Mouse (Mus musculus) kidney, embryonic 14.5 days (tissue): Measurements from ENCODE around the gene Zfp91. TPM values are rescaled to one million over a fixed set of nuclear protein-coding genes. Genes with fewer than 3 reads are reported as not detected.

Experiments
- ATAC-seq: fragments of 200-750 bp; cut with Nextera tagmentation; 2 replicates; pipeline ENCODE4 v1.8.0; 2017; ENCODE audit warnings: moderate number of reproducible peaks, mild to moderate bottlenecking, moderate TSS enrichment, moderate library complexity; ENCODE audit not compliant: low FRiP score, low TSS enrichment
- H3K27ac ChIP-seq: fragments of 300-500 bp; sonication (generic); 2 replicates; pipeline ENCODE4 v1.5.1; 2014; ENCODE audit warnings: low read depth, mild to moderate bottlenecking, low read length, moderate library complexity, mixed read lengths
- H3K27me3 ChIP-seq: fragments of 300-500 bp; sonication (generic); 2 replicates; pipeline ENCODE4 v1.6.1; 2014; ENCODE audit warnings: mild to moderate bottlenecking, low read length; ENCODE audit not compliant: control insufficient read depth, insufficient read depth
- H3K36me3 ChIP-seq: fragments of 300-500 bp; sonication (generic); 2 replicates; pipeline ENCODE4 v1.6.1; 2014; ENCODE audit warnings: low read length, mixed read lengths; ENCODE audit not compliant: control insufficient read depth, insufficient read depth
- H3K4me1 ChIP-seq: fragments of 300-500 bp; sonication (generic); 2 replicates; pipeline ENCODE4 v1.6.1; 2014; ENCODE audit warnings: low read length, mixed read lengths; ENCODE audit not compliant: control insufficient read depth, insufficient read depth
- H3K4me2 ChIP-seq: fragments of 300-500 bp; sonication (generic); replicated peaks from 2 replicates; pipeline ENCODE4 v1.6.1; 2014; ENCODE audit warnings: low read depth, mild to moderate bottlenecking, low read length
- H3K4me3 ChIP-seq: fragments of 300-500 bp; sonication (generic); 2 replicates; pipeline ENCODE4 v1.5.1; 2014; ENCODE audit warnings: mild to moderate bottlenecking, low read length
- H3K9ac ChIP-seq: fragments of 300-500 bp; sonication (generic); 2 replicates; pipeline ENCODE4 v1.6.1; 2014; ENCODE audit warnings: low read depth, mild to moderate bottlenecking, low read length, moderate library complexity
- H3K9me3 ChIP-seq: fragments of 300-500 bp; sonication (generic); 2 replicates; pipeline ENCODE4 v1.6.1; 2016; ENCODE audit warnings: low read length; ENCODE audit not compliant: control insufficient read depth
- WGBS: fragments of 180-500 bp; shearing (Covaris S2); extraction: QIAGEN DNeasy Blood & Tissue Kit; methylation state at CpG from one replicate; pipeline ENCODE4 v1.1.7; 2014; 5-methylcytosine and 5-hydroxymethylcytosine counted together
- polyA plus RNA-seq: library from polyadenylated mRNA; unstranded; fragments of >200 nt; fragmentation: Nextera tagmentation; extraction: Ambion mirVana; gene quantifications from 2 replicates; pipeline ENCODE4 v1.2.1, GENCODE M21; 2014

Zfp91 gene
- polyA plus RNA-seq, 1 experiment from 2014 or later = 14.6 TPM

GRCm38 (mm10) chr19:12770888-12771287 is 25.0 kb downstream of the Zfp91 start:
- Histone ChIP-seq H3K9me3 (no peaks in the 10 kb centered on the region), H3K36me3 (peaks cover 61% of the 10 kb centered on the region), H3K9ac (no peak overlapping the region), H3K4me2 (no peak overlapping the region), H3K27me3 (no peaks in the 10 kb centered on the region), H3K4me1 (no peaks in the 10 kb centered on the region), H3K4me3 (no peak overlapping the region), H3K27ac (no peak overlapping the region)
- WGBS = 91% methylated on average over 5 of the region's 5 CpGs
- ATAC-seq = no peak

- Histone ChIP-seq H3K4me1 (no peaks in the 10 kb centered on the region), H3K27me3 (no peaks in the 10 kb centered on the region), H3K9me3 (no peaks in the 10 kb centered on the region), H3K27ac (no peak within 1 kb of the TSS), H3K4me3 (no peak within 1 kb of the TSS), H3K36me3 (peaks cover 53% of the 10 kb centered on the region), H3K9ac (no peak within 1 kb of the TSS), H3K4me2 (no peak within 1 kb of the TSS)
- WGBS = 32% methylated on average over 7 of the region's 7 CpGs
- peak; percentile 43; the same call in 1 of the 2 replicates for ATAC-seq
These were observed 30.6 kb downstream of the Zfp91 start, which contains the start of gene Cntf for GRCm38 (mm10) chr19:12765308-12765707. Gene Cntf, minus strand, starts transcription at chr19:12765632.

GRCm38 (mm10) chr19:12762212-12763130 is 33.5 kb downstream of the Zfp91 start:
- no peaks in the 10 kb centered on the region for H3K9me3 ChIP-seq
- ATAC-seq = no peak
- H3K4me3 ChIP-seq = no peak overlapping the region
- no peak overlapping the region for H3K9ac ChIP-seq
- H3K27ac ChIP-seq = no peak overlapping the region
- no peak overlapping the region for H3K4me2 ChIP-seq
- no peaks in the 10 kb centered on the region for H3K4me1 ChIP-seq
- no peaks in the 10 kb centered on the region for H3K27me3 ChIP-seq
- peaks cover 26% of the 10 kb centered on the region for H3K36me3 ChIP-seq
- 64% methylated on average over 2 of the region's 2 CpGs for WGBS

DNA sequence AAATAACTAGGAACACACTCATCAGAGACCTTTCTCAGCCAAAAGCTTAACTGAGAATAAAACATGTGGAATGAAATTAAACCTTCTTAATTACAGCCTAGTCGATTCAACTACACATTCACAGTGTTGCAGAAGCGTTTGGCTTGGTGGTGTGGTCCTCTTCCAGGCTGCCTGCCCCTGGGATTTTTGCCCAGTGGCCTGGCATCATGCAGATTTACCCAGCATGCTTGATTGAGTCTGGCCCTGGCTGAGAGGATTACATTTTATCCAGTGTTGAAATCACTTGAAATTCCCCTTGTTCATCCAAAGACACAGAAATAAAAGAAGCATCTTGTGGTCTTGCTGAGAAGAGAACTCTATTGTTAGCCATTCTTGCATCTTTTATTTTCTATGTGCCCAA is 36.3 kb downstream of the Zfp91 start:
- Histone ChIP-seq H3K9me3 (no peaks in the 10 kb centered on the region), H3K36me3 (peaks cover 19% of the 10 kb centered on the region), H3K4me2 (no peak overlapping the region), H3K4me3 (no peak overlapping the region), H3K27me3 (no peaks in the 10 kb centered on the region), H3K27ac (no peak overlapping the region), H3K4me1 (no peaks in the 10 kb centered on the region), H3K9ac (no peak overlapping the region)
- WGBS = 86% methylated on average over 2 of the region's 2 CpGs
- no peak for ATAC-seq

DNA sequence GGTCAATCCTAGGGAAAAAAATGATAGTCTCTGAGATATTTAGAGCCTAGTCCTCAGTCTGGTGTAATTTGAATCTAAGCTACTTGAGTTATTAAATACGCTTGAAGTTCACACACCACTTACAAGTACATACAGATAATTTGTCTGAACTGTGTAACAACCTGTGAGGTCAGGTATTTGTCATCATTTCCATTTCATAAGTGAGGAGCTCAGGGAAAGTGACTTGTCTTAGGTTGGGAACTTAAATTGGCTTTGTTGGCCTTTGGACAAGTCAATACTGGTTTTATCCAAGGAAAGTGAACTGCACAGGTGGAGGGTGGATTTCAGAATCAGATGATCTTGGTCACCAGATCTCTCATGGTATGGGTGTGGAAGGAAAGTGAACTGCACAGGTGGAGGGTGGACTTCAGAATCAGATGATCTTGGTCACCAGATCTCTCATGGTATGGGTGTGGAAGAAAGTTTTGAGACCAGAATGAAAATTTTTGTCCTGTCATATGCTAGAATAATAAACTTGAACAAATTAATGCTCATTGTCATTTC is 36.9 kb downstream of the Zfp91 start:
- Histone ChIP-seq H3K4me1 (no peaks in the 10 kb centered on the region), H3K4me3 (no peak overlapping the region), H3K9ac (no peak overlapping the region), H3K4me2 (no peak overlapping the region), H3K27me3 (no peaks in the 10 kb centered on the region), H3K36me3 (peaks cover 15% of the 10 kb centered on the region), H3K27ac (no peak overlapping the region), H3K9me3 (no peaks in the 10 kb centered on the region)
- no peak for ATAC-seq
- WGBS = 93% methylated on average over 1 of the region's 1 CpGs

DNA sequence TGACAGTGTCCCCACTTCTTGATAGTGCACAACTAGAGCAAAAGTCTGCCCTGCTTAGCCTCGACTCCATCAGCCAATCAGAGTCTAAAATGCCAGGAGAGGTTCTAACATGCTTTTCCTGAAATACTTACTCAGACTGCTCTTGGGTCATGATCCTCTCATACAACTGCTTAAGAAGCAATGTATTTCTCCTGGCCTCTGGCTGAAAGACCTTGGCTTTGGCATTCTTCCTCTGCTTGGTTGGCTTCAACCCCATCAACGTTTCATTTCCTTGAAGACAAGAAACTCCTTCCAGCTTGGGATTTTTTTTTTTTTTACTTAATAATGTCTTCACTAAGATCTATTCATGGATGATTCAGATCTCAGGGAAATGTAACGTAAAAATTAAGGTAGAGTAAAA is 39.6 kb downstream of the Zfp91 start:
- Histone ChIP-seq H3K4me3 (no peak overlapping the region), H3K27me3 (no peaks in the 10 kb centered on the region), H3K4me1 (no peaks in the 10 kb centered on the region), H3K27ac (no peak overlapping the region), H3K9me3 (no peaks in the 10 kb centered on the region), H3K36me3 (no peaks in the 10 kb centered on the region), H3K4me2 (no peak overlapping the region), H3K9ac (no peak overlapping the region)
- WGBS = 81% methylated on average over 3 of the region's 3 CpGs
- ATAC-seq = no peak

- Histone ChIP-seq H3K27ac (no peak overlapping the region), H3K4me1 (no peaks in the 10 kb centered on the region), H3K9ac (no peak overlapping the region), H3K36me3 (no peaks in the 10 kb centered on the region), H3K9me3 (no peaks in the 10 kb centered on the region), H3K4me3 (no peak overlapping the region), H3K4me2 (no peak overlapping the region), H3K27me3 (no peaks in the 10 kb centered on the region)
- 91% methylated on average over 2 of the region's 2 CpGs for WGBS
- no peak for ATAC-seq
These were observed 64.0 kb downstream of the Zfp91 start for GRCm38 (mm10) chr19:12731950-12732349.

- H3K4me2 ChIP-seq = no peak overlapping the region
- 56% methylated on average over 1 of the region's 1 CpGs for WGBS
- H3K4me1 ChIP-seq = no peaks in the 10 kb centered on the region
- H3K27ac ChIP-seq = no peak overlapping the region
- ATAC-seq = no peak
- no peaks in the 10 kb centered on the region for H3K27me3 ChIP-seq
- no peaks in the 10 kb centered on the region for H3K9me3 ChIP-seq
- H3K9ac ChIP-seq = no peak overlapping the region
- no peaks in the 10 kb centered on the region for H3K36me3 ChIP-seq
- H3K4me3 ChIP-seq = no peak overlapping the region
These were observed 64.9 kb downstream of the Zfp91 start for GRCm38 (mm10) chr19:12731036-12731435.

DNA sequence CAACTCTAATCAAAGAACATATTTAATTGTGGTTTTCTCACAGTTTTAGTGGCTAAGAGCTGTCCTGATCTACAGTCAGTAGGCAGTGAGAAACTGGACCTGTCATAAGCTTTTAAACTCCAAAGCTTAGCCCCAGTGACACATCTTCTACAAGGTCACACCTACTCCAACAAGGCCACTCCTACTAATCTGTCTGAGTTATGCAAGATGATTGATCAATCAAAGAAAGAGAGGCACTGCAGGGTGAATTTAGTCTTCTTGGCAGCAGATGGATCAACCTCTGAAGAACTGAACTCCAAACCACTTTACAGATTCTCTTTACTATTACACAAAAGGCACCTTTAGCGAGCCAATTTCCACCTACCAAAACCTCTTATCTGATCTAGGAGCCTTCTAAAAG is 70.1 kb downstream of the Zfp91 start:
- WGBS = 71% methylated on average over 1 of the region's 1 CpGs
- H3K4me2 ChIP-seq = no peak overlapping the region
- no peak for ATAC-seq
- H3K27ac ChIP-seq = no peak overlapping the region
- no peaks in the 10 kb centered on the region for H3K4me1 ChIP-seq
- no peaks in the 10 kb centered on the region for H3K27me3 ChIP-seq
- no peaks in the 10 kb centered on the region for H3K9me3 ChIP-seq
- H3K4me3 ChIP-seq = no peak overlapping the region
- H3K36me3 ChIP-seq = no peaks in the 10 kb centered on the region
- H3K9ac ChIP-seq = no peak overlapping the region
